Mouse (Mus musculus): ENCODE results near the gene Vcl.
A peak's percentile ranks its signal among the peaks of the same experiment; 100 is the strongest.

Vcl gene

DNA sequence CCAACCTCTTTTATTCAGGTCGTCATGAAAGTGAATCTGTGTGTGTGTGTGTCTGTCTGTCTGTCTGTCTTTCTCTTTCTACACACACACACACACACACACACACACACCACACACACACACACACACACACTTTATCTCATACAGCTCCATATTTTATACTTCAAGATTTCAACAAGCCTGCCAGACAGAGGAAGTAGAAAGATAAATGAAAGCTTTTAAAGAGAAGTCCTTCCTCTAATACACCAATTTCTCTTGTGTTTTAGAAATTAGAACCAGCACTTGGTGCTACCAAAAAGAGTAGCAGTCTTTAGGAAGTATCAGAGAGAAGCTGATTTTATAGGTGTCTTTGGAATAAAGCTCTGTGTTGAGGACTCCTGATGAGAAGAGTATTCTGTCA, 9.7 kb downstream of the Vcl start:
- no peak for DNase-seq (ENCODE audit: low read depth, low spot score)

DNA sequence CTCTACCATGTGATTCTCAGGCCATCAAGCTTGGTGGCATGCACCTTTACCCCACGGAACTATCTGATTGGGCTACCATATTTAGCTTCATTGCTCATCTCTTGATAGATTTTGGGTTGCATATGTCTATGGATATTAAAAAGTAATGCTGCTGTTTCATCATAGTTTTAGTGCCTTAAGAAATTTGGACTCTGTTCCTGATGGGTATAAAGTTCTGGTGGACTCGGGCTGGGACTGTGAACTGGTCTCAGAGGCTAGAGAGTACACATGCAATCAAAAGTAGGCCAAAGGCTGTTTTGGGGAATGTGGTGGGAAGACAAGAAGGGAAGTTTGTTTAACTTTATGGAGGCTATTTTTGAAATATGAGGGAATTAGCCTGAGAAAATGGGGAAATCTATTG, 16.1 kb downstream of the Vcl start:
- DNase-seq (ENCODE audit: low read depth, low spot score), result no peak

DNA sequence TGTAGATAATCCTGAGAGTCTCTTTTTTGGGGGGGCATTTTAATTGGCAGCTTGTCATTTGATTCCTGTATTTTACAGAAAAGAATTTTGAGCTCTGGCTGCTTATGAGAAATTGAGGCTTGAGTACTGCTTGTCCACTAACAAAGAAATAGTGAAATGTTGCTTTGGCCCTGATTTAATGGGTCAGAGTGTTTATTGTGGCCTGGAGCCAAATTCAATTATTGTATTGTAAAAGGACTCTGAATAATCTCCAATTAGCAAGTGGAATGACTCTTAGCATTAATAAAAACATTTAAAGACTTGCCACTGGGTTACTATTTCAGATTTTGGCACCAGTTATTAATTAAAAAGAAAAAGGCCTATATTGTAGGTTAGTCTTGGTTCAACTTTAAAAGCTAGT, 26.8 kb downstream of the Vcl start:
- DNase-seq (ENCODE audit: low read depth, low spot score), result no peak

DNA sequence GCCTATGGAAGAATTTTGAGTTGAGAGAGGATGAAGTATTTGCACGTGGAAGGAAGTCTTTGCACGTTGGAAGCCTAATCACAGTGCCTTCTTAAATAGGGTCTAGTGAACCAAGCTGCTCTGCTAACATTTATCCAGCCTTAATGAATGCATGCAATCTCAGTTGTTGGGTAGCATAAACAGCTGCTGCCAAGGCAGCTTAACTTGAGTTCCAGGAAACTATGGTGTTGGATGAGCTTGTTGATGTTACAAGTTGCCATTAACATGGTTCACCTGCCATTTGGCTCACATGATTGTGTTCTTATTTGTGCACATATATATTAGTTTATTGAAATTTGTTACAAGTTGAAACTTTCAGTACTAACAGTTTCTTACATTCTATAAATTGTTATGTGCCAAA, 29.8 kb downstream of the Vcl start:
- DNase-seq (ENCODE audit: low read depth, low spot score), result no peak

DNA sequence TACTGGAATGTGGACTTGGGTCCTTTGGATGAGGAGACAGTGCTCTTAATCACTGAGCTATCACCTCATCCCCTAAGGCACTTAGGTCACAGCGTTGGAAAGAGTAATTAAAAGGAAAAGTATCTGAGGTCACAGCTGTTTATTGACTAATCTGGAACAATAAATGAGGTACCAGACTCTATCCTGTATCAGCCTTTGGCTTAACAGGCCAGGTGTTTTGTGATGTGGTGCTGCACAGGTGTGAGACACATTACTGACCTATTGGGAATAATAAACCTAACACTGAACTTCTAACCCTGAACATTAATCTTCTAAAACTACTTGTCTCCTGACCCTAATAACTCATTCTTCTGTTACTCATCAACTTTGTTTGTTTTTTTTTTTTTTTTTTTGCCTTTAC, 33.3 kb downstream of the Vcl start:
- DNase-seq (ENCODE audit: low read depth, low spot score), result no peak

DNA sequence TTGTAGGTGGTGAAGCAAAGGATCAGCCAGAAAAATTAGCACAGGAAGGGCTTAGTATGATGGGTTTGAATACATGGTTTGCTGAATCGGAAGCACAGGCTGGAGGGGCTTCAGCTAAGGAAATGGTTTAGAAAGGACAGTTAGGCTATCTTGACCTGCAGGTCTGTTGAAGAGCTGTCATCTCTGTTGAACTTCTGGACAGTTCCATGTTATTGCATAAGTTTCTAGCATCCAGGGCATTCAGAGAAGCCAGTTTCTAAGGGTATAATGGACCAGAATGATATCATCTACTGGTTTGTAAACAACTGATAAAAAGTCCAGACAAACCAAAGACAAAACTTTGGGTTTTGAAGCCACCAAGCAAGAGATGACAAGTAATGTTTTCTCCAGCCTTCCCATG, 33.7 kb downstream of the Vcl start:
- no peak for DNase-seq (ENCODE audit: low read depth, low spot score)

DNA sequence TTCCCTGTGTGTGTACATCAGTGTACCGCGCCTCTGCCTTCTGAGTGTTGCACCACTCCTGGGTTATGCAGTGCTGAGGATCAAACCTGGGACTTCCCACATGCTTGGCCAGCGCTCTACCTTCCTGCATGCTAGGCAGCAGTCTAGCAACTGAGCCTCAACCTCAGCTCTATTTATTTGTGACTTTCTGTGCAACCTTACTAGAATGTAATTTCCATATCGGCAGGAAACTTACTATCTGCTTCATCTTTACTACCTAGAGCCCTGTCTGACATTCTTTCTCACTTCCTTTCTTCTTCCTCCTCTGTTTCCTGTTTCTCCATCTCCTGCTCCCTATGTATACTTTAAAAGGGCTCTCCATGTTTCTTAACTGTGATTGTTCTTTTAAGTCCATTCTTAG, 34.7 kb downstream of the Vcl start:
- DNase-seq (ENCODE audit: low read depth, low spot score), result no peak

DNA sequence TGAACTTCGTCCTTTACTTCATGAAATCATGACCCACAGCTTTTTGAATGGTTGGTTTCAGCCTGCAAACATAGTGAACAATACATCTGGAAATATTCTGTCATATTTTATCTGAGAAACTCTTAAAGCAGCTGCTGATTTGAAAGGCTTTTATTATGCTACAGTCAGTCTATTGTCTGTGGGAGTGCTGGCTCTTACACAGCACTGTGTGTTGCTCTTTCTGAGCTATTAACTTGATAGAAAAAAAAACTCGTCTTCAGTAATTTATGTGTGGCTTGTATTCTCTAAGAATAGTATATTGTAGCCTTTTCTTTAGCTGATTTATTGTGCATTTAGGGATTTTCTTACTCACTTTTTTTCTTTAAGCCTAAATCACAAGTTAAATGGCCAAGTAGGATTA, 35.1 kb downstream of the Vcl start:
- DNase-seq (ENCODE audit: low read depth, low spot score), result no peak

DNA sequence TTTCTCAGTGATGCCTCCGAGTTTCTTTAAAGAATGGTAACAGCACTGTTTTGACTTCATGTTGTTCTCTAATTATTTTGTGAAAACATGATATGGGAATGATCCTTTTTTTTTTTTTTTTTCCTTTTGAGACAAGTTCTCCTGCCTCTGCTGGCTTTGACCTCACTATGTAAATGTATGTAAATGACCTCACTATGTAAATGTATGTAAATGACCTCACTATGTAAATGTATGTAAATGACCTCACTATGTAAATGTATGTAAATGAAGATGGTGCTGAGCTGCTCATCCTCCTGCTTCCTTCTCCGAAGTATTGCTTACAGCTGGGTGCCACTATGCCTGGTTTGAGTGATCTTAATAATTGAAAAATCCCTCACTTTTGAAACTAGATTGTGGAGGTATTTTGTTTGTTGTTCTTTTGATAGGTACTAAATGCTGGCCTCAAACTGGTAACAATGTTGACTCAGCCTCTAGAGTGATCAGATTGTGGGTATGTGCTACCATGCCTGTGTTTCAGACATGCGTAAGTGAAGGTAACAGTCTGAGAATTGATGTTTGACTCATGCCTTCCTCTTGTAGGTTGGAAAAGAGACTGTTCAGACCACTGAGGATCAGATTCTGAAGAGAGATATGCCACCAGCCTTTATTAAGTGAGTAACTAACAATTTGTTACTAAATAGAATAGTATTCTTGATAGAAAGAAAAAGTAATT, 37.9 kb downstream of the Vcl start:
- DNase-seq (ENCODE audit: low read depth, low spot score), result no peak

DNA sequence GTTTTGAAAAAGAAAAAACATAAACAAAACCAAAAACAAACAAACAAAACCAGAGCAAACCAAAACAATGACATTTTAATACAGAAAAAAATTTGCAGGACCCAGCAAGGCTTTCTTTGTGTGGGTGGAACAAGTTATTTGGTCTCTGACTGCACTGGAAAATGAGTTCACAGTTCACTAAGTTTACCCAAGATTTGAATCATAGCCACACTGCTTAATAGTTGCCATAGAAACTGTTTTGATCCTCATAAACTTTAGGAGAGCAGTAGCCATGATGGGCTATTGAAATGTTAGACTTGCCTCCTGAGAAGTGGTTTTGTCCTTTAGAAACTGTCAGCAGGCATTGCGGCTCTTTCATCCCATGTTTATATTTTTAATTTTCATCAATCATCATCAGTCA, 39.9 kb downstream of the Vcl start:
- no peak for DNase-seq (ENCODE audit: low read depth, low spot score)

DNA sequence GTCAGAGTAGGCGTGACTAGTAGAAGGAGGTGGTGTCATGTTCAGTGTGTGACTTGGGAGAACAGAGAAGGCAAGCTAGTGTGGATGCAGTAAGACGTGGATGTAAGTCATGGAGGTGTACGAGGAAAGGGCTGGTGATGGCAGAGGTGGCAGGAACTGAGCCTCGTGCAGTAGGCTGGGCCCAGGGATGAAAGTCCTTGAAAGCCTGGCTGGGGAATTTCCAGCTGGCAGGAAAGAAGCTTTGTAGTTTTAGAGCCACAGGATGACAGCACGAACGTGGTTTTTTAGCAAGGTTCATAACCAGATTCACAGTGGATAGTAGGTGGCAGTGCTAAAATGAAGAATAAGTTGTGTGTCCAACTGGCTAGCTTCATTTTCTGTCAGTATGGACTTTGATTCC, 41.2 kb downstream of the Vcl start:
- DNase-seq (ENCODE audit: low read depth, low spot score), result peak; percentile 26

DNA sequence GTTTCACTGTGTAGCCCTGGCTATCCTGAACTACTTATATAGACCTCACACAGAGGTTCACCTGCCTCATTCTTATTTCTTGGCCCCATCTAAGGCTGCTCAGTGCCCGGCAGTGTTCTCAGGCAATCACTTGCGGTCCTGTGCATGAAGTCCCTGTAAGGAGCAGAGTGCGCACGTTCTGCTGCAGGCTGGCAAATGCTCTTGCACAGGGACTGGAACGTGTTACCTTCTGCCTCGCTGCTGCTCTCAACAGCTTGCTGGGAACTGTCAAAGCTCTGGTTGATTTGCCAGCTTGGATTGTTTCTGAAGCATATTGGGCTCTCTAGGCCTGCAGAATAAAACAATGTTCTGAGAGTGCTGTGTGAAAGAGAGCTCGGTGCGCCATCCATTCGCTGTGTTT, 41.7 kb downstream of the Vcl start:
- DNase-seq (ENCODE audit: low read depth, low spot score), result peak; percentile 66

DNA sequence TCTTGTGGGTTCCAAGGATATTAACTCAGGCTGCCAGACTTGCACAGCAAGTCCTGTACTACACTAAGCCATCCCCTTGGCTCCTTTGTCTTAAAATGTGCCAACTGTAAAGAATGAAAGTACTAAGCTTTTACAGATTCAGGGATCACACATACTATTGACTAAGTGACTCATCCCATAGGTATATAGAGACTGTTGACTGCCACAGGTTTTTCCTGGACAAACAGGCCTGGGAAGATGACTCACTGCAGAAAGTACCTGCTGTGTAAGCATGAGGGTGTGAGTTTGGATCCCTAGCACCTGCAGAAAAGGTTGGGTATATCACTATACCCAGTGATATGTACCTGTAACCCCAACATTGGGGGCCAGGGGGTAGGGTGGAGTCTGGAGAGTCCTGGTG, 44.6 kb downstream of the Vcl start:
- DNase-seq (ENCODE audit: low read depth, low spot score), result no peak

DNA sequence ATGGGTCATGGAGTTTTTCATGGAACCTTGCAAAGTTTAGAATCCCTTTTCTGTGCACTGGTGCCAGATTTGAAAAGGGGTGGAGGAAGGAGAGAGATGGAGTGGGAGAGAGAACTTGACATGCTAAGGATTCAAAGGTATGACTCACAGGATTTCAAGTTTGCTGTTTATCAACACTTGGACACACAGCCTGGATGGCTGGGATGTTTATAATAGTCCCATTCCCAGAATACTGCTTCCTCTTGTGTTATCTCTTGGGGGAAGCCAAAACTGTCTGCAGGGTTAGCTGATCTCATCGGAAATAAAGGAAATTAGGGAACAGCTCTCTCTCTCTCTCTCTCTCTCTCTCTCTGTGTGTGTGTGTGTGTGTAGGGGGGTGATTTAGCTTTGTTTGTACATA, 47.5 kb downstream of the Vcl start:
- no peak for DNase-seq (ENCODE audit: low read depth, low spot score)

DNA sequence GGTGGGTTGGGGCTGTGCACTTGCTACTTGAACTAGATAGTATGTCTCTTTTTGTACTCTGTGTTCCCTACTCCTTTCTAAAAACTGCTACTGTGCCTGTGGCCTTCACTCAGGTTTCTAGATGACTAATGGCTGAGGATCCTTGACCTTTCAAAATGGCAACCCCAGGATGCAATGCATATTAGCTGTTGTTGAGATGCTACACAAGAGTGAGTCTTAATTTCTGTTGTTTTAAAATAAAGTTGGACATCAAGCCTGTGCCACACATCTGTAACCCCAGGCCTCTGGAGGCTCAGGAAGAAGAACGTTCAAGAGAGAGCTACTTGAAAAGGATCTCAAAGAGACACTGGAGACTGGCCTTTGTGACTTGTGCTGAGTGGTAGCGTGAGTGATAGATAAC, 48.5 kb downstream of the Vcl start:
- no peak for DNase-seq (ENCODE audit: low read depth, low spot score)

DNA sequence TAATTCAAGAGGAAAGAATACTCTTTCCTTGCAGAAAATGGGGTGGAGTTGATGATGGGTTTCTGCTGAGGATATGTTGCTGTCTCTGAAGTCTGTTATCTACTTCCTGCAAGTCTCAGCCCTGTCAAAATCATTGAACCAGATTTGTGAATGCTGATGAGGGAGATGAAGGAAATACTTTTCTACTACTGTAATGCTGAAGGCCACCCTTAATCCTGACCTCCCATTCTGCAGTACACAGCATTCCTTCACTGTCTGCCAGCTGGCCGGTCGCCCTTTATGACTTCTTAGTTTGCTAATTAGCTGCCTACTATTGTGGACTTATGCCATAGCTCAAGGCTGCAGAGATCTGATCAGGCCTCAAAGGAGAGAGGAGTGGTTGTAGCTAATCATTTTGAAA, 54.6 kb downstream of the Vcl start:
- no peak for DNase-seq (ENCODE audit: low read depth, low spot score)

DNA sequence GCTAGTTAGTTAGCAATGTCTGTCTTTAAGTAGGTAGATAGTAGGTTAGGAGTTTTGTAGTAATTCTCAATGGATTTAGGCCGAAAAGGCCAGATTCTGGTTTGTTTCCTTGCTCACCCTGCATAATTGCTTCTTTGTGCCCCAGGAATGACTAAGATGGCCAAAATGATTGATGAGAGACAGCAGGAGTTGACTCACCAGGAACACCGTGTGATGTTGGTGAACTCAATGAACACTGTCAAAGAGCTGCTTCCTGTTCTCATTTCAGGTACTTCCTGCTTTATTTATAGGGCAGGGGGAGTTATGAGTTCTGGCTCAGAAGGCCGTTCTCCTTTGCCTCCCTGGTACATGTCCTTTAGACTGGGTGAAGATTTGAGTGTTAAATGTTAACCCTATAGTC, 56.3 kb downstream of the Vcl start:
- DNase-seq (ENCODE audit: low read depth, low spot score), result no peak

DNA sequence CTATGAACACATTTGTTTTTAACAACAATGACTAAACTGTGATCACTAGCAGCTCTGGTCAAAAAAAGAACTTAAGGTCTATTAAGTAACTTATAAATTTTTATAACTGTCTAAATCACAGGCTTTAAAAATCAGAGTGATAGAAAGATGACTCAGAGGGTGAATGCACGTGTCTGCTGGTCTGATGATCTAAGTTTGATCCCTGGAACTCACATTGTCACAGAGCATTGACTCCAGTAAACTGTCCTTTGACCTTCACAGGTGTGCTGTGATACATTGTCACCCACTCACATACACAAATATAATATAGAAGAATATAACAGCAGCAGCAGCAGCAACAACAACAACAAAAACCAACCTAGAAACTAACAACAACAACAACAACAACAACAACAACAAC, 62.3 kb downstream of the Vcl start:
- DNase-seq (ENCODE audit: low read depth, low spot score), result no peak

DNA sequence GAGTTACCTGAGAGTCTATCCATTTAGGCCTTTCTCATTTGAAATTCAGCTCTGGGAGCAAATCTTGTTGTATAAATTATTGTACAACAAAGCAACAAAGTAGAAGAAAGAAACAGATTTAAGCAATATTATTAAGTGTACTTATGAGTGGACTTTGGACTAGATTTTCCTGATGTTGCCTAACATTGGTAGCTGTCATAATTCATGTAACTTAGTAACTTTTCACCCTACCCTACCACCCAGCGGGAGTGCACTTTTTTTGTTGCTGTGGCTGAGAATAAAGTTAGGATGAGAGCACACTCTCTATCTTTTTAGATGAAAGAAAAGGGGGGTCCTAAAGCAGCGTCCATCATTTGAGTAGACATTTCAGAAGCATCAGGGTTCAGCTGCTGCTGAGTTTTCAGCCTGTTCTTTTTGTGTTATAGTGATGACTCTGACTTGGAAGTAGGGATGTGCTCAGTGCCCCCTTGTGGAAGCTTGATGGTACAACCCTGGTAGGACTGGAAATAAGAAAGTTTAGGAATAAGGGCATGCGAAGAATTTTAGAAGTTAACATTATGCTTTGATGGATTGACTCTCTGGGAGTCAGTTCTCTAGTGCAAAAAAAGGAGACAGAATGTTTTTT, 64.0 kb downstream of the Vcl start:
- DNase-seq (ENCODE audit: low read depth, low spot score), result peak; percentile 48

DNA sequence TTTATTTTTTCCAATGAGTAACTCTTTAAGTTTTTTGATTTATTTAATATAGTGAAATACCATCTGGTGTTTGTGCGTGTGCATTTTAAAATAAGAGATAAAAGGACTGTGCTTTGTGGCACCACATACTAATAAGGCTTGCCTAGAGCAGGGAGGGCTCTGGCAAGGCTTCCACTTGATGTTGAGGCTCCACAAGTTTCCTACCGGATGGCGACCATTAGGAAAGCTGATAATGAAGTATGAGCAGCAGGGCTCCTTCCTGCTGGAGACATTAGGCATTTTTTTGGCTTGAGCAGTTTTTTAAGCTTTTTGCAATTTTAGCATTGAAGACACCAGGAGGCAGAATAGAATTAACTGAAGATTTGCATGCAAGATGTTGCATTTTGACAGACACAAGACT, 65.3 kb downstream of the Vcl start:
- DNase-seq (ENCODE audit: low read depth, low spot score), result no peak

DNA sequence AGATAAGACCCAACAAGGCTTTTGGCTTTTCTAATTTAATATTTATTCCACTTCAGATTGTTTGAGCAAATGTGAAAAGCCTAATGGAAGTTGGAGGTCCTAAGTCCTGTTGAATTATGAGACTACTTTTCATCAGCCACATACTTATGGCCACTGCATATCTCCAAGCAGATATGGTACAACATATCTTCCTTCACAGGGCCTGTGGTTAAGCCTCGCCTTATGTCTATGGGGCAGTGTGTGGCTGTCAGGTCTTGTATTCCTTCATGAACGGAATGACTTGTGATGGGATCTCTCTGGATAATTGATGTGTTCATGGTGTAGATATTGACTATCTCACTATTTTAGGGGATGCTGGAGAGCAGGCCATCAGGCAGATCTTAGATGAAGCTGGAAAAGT, 66.3 kb downstream of the Vcl start:
- no peak for DNase-seq (ENCODE audit: low read depth, low spot score)

DNA sequence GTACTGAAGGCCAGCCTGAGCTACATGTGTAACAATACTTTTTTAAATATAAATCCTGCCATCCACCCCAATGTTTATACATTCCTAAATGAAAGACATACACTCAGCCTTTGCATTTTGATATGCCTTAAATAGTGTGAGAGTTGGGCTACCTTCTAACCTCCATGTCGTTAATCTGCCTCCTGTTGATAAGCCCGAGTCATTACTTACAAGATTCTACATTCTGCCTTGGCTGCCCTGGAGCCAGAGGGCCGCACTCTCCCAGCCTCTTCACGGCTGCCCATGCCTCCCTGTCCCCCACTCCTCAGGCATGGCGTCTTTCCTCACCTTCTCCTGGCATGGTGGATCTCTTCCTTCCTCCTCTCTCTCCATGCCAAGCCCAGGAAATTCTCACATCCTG, 67.2 kb downstream of the Vcl start:
- no peak for DNase-seq (ENCODE audit: low read depth, low spot score)

DNA sequence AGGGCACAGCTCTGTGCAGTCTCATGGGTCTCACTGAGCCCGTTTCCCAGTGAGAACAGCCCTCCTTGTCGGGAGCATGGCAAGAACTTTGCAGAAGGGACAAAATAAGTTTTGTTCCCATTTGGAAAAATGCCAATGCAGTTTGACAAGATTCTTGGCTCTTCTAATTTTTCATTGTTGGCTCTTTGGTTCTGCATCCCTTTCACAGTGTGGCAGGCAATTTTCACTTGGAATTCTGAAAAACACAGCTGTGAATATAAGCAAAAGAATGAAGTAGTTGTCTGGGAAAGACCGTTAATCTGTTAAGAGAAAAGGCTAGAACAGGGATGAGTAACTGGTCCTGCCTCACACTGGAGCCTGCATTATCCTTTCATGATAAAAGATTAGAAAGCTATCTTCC, 68.3 kb downstream of the Vcl start:
- DNase-seq (ENCODE audit: low read depth, low spot score), result no peak

DNA sequence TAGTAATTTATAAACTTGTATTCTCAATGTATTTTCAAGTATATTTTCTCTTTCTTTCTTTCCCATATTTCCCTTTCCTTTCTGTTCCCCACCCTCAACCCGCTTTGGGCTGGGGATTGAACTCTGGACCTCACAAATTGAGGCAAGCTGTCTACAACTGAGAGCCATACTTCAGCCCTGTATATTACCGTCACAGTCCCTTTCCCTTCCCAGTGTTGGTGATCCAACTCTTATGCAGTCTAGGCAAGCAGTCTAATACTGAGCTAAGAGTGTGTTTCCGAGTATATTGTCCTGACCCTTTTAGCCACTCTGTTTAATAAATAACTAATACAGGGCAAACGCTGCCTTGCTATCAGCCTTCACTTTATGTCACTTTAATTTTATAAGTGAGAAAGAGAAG, 70.4 kb downstream of the Vcl start:
- DNase-seq (ENCODE audit: low read depth, low spot score), result no peak
